In the genomic region with DNA sequence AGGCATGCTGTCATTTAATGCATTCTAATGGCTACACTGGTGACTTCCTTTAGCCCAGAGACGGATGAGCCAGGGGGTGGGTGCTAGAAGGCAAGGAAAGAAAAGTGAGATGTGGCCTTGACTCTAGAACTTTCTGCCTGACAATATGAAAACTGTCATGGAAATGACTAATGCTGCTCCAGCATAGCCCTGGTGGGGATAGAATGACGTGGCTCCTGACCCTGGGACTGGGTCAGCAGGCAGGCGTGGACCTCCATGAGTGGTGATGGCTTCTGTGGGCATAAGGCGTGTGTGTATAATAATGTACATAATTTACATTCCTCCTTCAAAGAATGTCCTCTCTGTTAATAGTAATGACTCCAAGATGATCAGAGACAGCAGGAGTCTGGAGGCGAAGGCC, we compare ENCODE assay signal across 22 mouse cellular contexts.
DNase-seq lines count a peak whose midpoint lies in the region; ATAC-seq lines count a peak whose summit lies in the region.
"Had no signal": no experiment of that assay in that cellular context is flagged by ENCODE, and none has a peak within 500 bp of the region (broad histone marks: within the 10 kb centered on the region; RNA-seq: fewer than 3 reads in every experiment).

No protein-coding gene starts in this region.

- no peak overlapping the region for H3K4me3 ChIP-seq in intestine, embryonic 14.5 days (ENCODE audit: low read depth, low read length)
- no peak overlapping the region for H3K4me3 ChIP-seq in intestine, embryonic 15.5 days (replicated peaks)
- no peak overlapping the region for H3K4me3 ChIP-seq in stomach, embryonic 15.5 days (replicated peaks)
- H3K4me3 ChIP-seq: embryonic facial prominence, embryonic 12.5 days; forebrain, embryonic 15.5 days; hindbrain, embryonic 10.5 days; limb, embryonic 15.5 days; liver, embryonic 15.5 days; midbrain, embryonic 12.5 days had no signal

- H3K9ac ChIP-seq in intestine, embryonic 14.5 days (ENCODE audit: low read length): no peak overlapping the region
- no peak overlapping the region for H3K9ac ChIP-seq in intestine, embryonic 15.5 days
- no peak overlapping the region for H3K9ac ChIP-seq in stomach, embryonic 15.5 days
- H3K9ac ChIP-seq: embryonic facial prominence, embryonic 12.5 days; forebrain, embryonic 15.5 days; limb, embryonic 15.5 days; liver, embryonic 15.5 days; midbrain, embryonic 12.5 days had no signal

- no peak overlapping the region for H3K27ac ChIP-seq in intestine, embryonic 14.5 days (ENCODE audit: low read depth)
- H3K27ac ChIP-seq in intestine, embryonic 15.5 days: no peak overlapping the region
- no peak overlapping the region; the same call in 1 of the 2 replicates for H3K27ac ChIP-seq in stomach, embryonic 15.5 days
- H3K27ac ChIP-seq: embryonic facial prominence, embryonic 12.5 days; forebrain, embryonic 15.5 days; hindbrain, embryonic 10.5 days; hindbrain, postnatal 0 days; limb, embryonic 15.5 days; liver, embryonic 15.5 days; midbrain, embryonic 12.5 days had no signal

- 27% methylated on average over 5 of the region's 5 CpGs for WGBS in intestine, embryonic 14.5 days
- 34% methylated on average over 5 of the region's 5 CpGs for WGBS in intestine, embryonic 15.5 days
- WGBS in stomach, embryonic 15.5 days: 36% methylated on average over 5 of the region's 5 CpGs

- ATAC-seq in intestine, embryonic 14.5 days (replicated peaks; ENCODE audit: low FRiP score, low TSS enrichment, low read depth): 0 out of 2 replicates have a peak, but pooled peaks have one; percentile 22
- no peak for ATAC-seq in intestine, embryonic 15.5 days
- ATAC-seq in stomach, embryonic 15.5 days (ENCODE audit: insufficient read depth, low FRiP score, low read depth): peak; percentile 48; the same call in 1 of the 2 replicates
- no peak for ATAC-seq in erythroid progenitor cell, adult 5-6 weeks (replicated peaks; ENCODE audit: low FRiP score, poor library complexity, severe bottlenecking)
- ATAC-seq: activated CD4-positive, CD25-positive, alpha-beta regulatory T cell, adult 4 months; CD4-positive, CD25-positive, alpha-beta regulatory T cell, adult 4 months; forebrain, embryonic 15.5 days; hindbrain, postnatal 0 days had no signal

- DNase-seq in adrenal gland, adult (ENCODE audit: inconsistent age in 2 of 2, low spot score in 1 of 2): peak; percentile 79 to 88
- no peak for DNase-seq in adrenal gland, postnatal 4 days (ENCODE audit: low spot score in 2 of 2)
- no peak for DNase-seq in intestine, embryonic 14.5 days (ENCODE audit: low spot score)
- peak; percentile 56 for DNase-seq in adrenal gland, postnatal 10 days
- DNase-seq in right cerebral cortex, postnatal 36 days (ENCODE audit: low spot score in 2 of 2): no peak
- DNase-seq: cerebellum, adult 11 months; cerebellum, postnatal 10 days; gastrocnemius, postnatal 14 days; kidney, adult 8-10 months; kidney, postnatal 36 days had no signal

- H3K4me2 ChIP-seq in intestine, embryonic 14.5 days (ENCODE audit: low read length): no peak overlapping the region
- H3K4me2 ChIP-seq in intestine, embryonic 15.5 days (replicated peaks): no peak overlapping the region
- no peak overlapping the region for H3K4me2 ChIP-seq in stomach, embryonic 15.5 days
- H3K4me2 ChIP-seq: embryonic facial prominence, embryonic 12.5 days; forebrain, embryonic 15.5 days; limb, embryonic 15.5 days; liver, embryonic 15.5 days; midbrain, embryonic 12.5 days had no signal

- no peaks in the 10 kb centered on the region for H3K9me3 ChIP-seq in intestine, embryonic 14.5 days (ENCODE audit: control insufficient read depth, low read length)
- H3K9me3 ChIP-seq in intestine, embryonic 15.5 days: no peaks in the 10 kb centered on the region
- H3K9me3 ChIP-seq in stomach, embryonic 15.5 days: no peaks in the 10 kb centered on the region
- H3K9me3 ChIP-seq: embryonic facial prominence, embryonic 12.5 days; forebrain, embryonic 15.5 days; hindbrain, embryonic 10.5 days; limb, embryonic 15.5 days; liver, embryonic 15.5 days; midbrain, embryonic 12.5 days had no signal

- no peaks in the 10 kb centered on the region for H3K27me3 ChIP-seq in intestine, embryonic 14.5 days (replicated peaks; ENCODE audit: control insufficient read depth, insufficient read depth, low read length)
- no peaks in the 10 kb centered on the region for H3K27me3 ChIP-seq in intestine, embryonic 15.5 days (replicated peaks)
- no peaks in the 10 kb centered on the region for H3K27me3 ChIP-seq in stomach, embryonic 15.5 days (replicated peaks)
- H3K27me3 ChIP-seq: embryonic facial prominence, embryonic 12.5 days; forebrain, embryonic 15.5 days; limb, embryonic 15.5 days; liver, embryonic 15.5 days; midbrain, embryonic 12.5 days had no signal

- H3K4me1 ChIP-seq in intestine, embryonic 14.5 days (replicated peaks; ENCODE audit: control insufficient read depth, insufficient read depth, low read length): peaks cover 20% of the 10 kb centered on the region; the same call in 1 of the 2 replicates
- peaks cover 9% of the 10 kb centered on the region; the same call in 1 of the 2 replicates for H3K4me1 ChIP-seq in intestine, embryonic 15.5 days (replicated peaks)
- peaks cover 11% of the 10 kb centered on the region; the same call in 1 of the 2 replicates for H3K4me1 ChIP-seq in stomach, embryonic 15.5 days
- H3K4me1 ChIP-seq: forebrain, embryonic 15.5 days; liver, embryonic 15.5 days; midbrain, embryonic 12.5 days had no signal

- no peaks in the 10 kb centered on the region for H3K36me3 ChIP-seq in intestine, embryonic 14.5 days (ENCODE audit: control insufficient read depth, insufficient read depth, low read length)
- H3K36me3 ChIP-seq in intestine, embryonic 15.5 days: no peaks in the 10 kb centered on the region
- H3K36me3 ChIP-seq in stomach, embryonic 15.5 days: no peaks in the 10 kb centered on the region
- H3K36me3 ChIP-seq: embryonic facial prominence, embryonic 12.5 days; forebrain, embryonic 15.5 days; hindbrain, embryonic 10.5 days; limb, embryonic 15.5 days; liver, embryonic 15.5 days; midbrain, embryonic 12.5 days had no signal

Comparison
In these comparisons a context has a peak if more than half of its experiments do, and no peak if none do; other contexts are left out.
1. DNase-seq: peak in adrenal gland, adult (2 of 2) and adrenal gland, postnatal 10 days (single experiment); none in adrenal gland, postnatal 4 days (0 of 2), intestine, embryonic 14.5 days (single experiment) and right cerebral cortex, postnatal 36 days (0 of 2).
2. ATAC-seq: peak in intestine, embryonic 14.5 days (single experiment) and stomach, embryonic 15.5 days (single experiment); none in intestine, embryonic 15.5 days (single experiment) and erythroid progenitor cell, adult 5-6 weeks (single experiment).